Mouse (Mus musculus) layer of hippocampus, postnatal 14 days (tissue): Measurements from ENCODE around the gene Sugp2. TPM values are rescaled to one million over a fixed set of nuclear protein-coding genes. Genes with fewer than 3 reads are reported as not detected.
A peak's percentile ranks its signal among the peaks of the same experiment; 100 is the strongest.
"Not testable (repeated sequence)": the region's sequence is repeated elsewhere in the genome, so short reads cannot be mapped to it uniquely, and the experiment has no call there.

ENCODE experiments used
- DNase-seq, 2 experiments: peaks; one replicate each; pipeline ENCODE4 v3.0.0; 2021 to 2022; ENCODE audit warnings: low spot score in 2 of 2, mixed read lengths in 1 of 2
- long read RNA-seq, 2 experiments: library from polyadenylated mRNA; stranded (forward); transcript quantifications; one replicate each; pipeline ENCODE4 v2.0.0; 2021
- total RNA-seq, 2 experiments: library from RNA; stranded (reverse); gene quantifications; 2 replicates each; pipeline ENCODE4 v1.2.3; 2021

Gene Sugp2
- total RNA-seq, result 100 to 1,000 TPM; 124 TPM
- long read RNA-seq, experiment 1, full-length matches to known transcripts, result 41 of 70 reads
- long read RNA-seq, experiment 1, partial matches to known transcripts, result 6 of 70 reads
- long read RNA-seq, experiment 1, other reads (novel, unspliced or antisense), result 23 of 70 reads
- long read RNA-seq, experiment 2, full-length matches to known transcripts, result 30 of 70 reads
- long read RNA-seq, experiment 2, partial matches to known transcripts, result 14 of 70 reads
- long read RNA-seq, experiment 2, other reads (novel, unspliced or antisense), result 26 of 70 reads

GRCm38 (mm10) chr8:70234080-70234780 lies at the start of gene Sugp2, which contains the start of gene Armc6:
Gene Sugp2, plus strand, starts transcription at chr8:70234226.
Gene Armc6, minus strand, starts transcription at chr8:70234466.
- DNase-seq, result peak; percentile 97 to 98

GRCm38 (mm10) chr8:70188707-70189106 lies 45.3 kb upstream of the Sugp2 start:
- DNase-seq, result no peak

- DNase-seq, result no peak
Measured at GRCm38 (mm10) chr8:70193238-70193637, 40.8 kb upstream of the Sugp2 start.

- DNase-seq, result no peak
Measured at GRCm38 (mm10) chr8:70194191-70194590, 39.8 kb upstream of the Sugp2 start.

- DNase-seq, result no peak
Measured at GRCm38 (mm10) chr8:70195762-70196161, 38.3 kb upstream of the Sugp2 start.

- no peak for DNase-seq
Measured at GRCm38 (mm10) chr8:70197603-70198002, 36.4 kb upstream of the Sugp2 start.

GRCm38 (mm10) chr8:70200098-70200681 lies 33.8 kb upstream of the Sugp2 start:
- DNase-seq, result peak; percentile 72 to 75

- no peak for DNase-seq
Measured at GRCm38 (mm10) chr8:70201417-70201816, 32.6 kb upstream of the Sugp2 start.

GRCm38 (mm10) chr8:70203072-70203471 lies 31.0 kb upstream of the Sugp2 start:
- DNase-seq, result no peak

GRCm38 (mm10) chr8:70204757-70205156 lies 29.3 kb upstream of the Sugp2 start:
- no peak for DNase-seq

- DNase-seq, result no peak
Measured at GRCm38 (mm10) chr8:70208130-70208529, 25.9 kb upstream of the Sugp2 start.

- no peak for DNase-seq
Measured at GRCm38 (mm10) chr8:70210538-70210937, 23.5 kb upstream of the Sugp2 start.

- no peak for DNase-seq
Measured at GRCm38 (mm10) chr8:70211275-70211674, 22.8 kb upstream of the Sugp2 start.

- DNase-seq, result peak in 1 of 2 experiments; percentile 46
Measured at GRCm38 (mm10) chr8:70211726-70212111, 22.3 kb upstream of the Sugp2 start.

- DNase-seq, result peak; percentile 97 to 99
Measured at GRCm38 (mm10) chr8:70212112-70213055, 21.6 kb upstream of the Sugp2 start, which contains the start of gene Slc25a42. Gene Slc25a42, minus strand, starts transcription at chr8:70212305.

- DNase-seq, result no peak
Measured at GRCm38 (mm10) chr8:70214411-70214810, 19.6 kb upstream of the Sugp2 start.

- DNase-seq, result no peak
Measured at GRCm38 (mm10) chr8:70215092-70215491, 18.9 kb upstream of the Sugp2 start.

GRCm38 (mm10) chr8:70216161-70216560 lies 17.9 kb upstream of the Sugp2 start:
- not testable (repeated sequence) for DNase-seq

GRCm38 (mm10) chr8:70216566-70216965 lies 17.5 kb upstream of the Sugp2 start:
- DNase-seq, result peak; percentile 80 to 91

GRCm38 (mm10) chr8:70217441-70217840 lies 16.6 kb upstream of the Sugp2 start:
- no peak for DNase-seq

GRCm38 (mm10) chr8:70219107-70219684 lies 14.8 kb upstream of the Sugp2 start:
- no peak for DNase-seq
